Mouse (Mus musculus) midbrain, embryonic 16.5 days (tissue): ENCODE measurements at regions not wholly inside any gene's neighbourhood (a gene's known extent, or its start where the extent isn't known, plus 50 kb on each side); places are given as distances from the start of the nearest gene placed in this dataset.
"Not testable (repeated sequence)": the region's sequence is repeated elsewhere in the genome, so short reads cannot be mapped to it uniquely, and the experiment has no call there.

Source experiments
- ATAC-seq: fragments of 200-750 bp; cut with Nextera tagmentation; 2 replicates; pipeline ENCODE4 v1.8.0; 2017; ENCODE audit warnings: moderate TSS enrichment
- H3K27ac ChIP-seq: fragments of 300-500 bp; sonication (generic); 2 replicates; pipeline ENCODE4 v1.5.1; 2014; ENCODE audit warnings: mild to moderate bottlenecking, low read length, mixed read lengths
- H3K27me3 ChIP-seq: fragments of 300-500 bp; sonication (generic); 2 replicates; pipeline ENCODE4 v1.6.1; 2014; ENCODE audit warnings: low read depth, low read length, mixed read lengths; ENCODE audit not compliant: control insufficient read depth, insufficient read depth
- H3K36me3 ChIP-seq: fragments of 300-500 bp; sonication (generic); 2 replicates; pipeline ENCODE4 v1.6.1; 2014; ENCODE audit warnings: mild to moderate bottlenecking, low read length, moderate library complexity, mixed read lengths; ENCODE audit not compliant: control insufficient read depth, insufficient read depth
- H3K4me1 ChIP-seq: fragments of 300-500 bp; sonication (generic); 2 replicates; pipeline ENCODE4 v1.6.1; 2014; ENCODE audit warnings: mild to moderate bottlenecking, low read length, mixed read lengths; ENCODE audit not compliant: control insufficient read depth, insufficient read depth
- H3K4me2 ChIP-seq: fragments of 300-500 bp; sonication (generic); 2 replicates; pipeline ENCODE4 v1.6.1; 2014; ENCODE audit warnings: mild to moderate bottlenecking, low read length, mixed read lengths
- H3K4me3 ChIP-seq: fragments of 300-500 bp; sonication (generic); 2 replicates; pipeline ENCODE4 v1.5.1; 2014; ENCODE audit warnings: low read depth, mild to moderate bottlenecking, low read length, moderate library complexity, mixed read lengths
- H3K9ac ChIP-seq: fragments of 300-500 bp; sonication (generic); 2 replicates; pipeline ENCODE4 v1.6.1; 2014; ENCODE audit warnings: low read depth, low read length, mixed read lengths
- H3K9me3 ChIP-seq: fragments of 300-500 bp; sonication (generic); replicated peaks from 2 replicates; pipeline ENCODE4 v1.6.1; 2014; ENCODE audit warnings: mild to moderate bottlenecking, low read length, mixed read lengths; ENCODE audit not compliant: control insufficient read depth, poor library complexity, severe bottlenecking
- WGBS: fragments of 180-500 bp; shearing (Covaris S2); extraction: QIAGEN DNeasy Blood & Tissue Kit; methylation state at CpG from one replicate; pipeline ENCODE4 v1.1.7; 2014; 5-methylcytosine and 5-hydroxymethylcytosine counted together

DNA sequence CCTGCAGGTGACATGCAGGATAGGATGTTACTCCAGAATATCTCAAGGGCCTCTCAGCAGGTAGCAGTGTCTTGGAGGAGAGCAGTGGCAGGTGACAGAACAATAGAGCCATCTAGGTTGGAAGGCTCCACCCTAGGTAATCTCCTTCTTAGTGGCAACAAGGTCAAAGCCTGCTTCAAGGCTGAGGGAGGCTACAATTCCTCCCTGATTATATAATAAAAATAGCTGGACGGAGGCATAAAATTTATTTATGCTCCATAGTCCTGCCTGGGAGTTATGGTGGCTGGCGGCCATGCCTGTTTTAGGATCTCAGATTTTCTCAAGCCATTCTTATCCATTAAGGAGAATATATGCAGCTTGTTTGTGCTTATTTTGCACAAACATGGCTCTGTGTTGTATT, 695.2 kb downstream of the Nxph1 start:
- H3K9me3 ChIP-seq, H3K4me1 ChIP-seq, H3K27me3 ChIP-seq, H3K4me3 ChIP-seq, ATAC-seq, H3K9ac ChIP-seq, H3K4me2 ChIP-seq, H3K36me3 ChIP-seq, H3K27ac ChIP-seq: not testable (repeated sequence)
- 90% methylated on average over 2 of the region's 2 CpGs for WGBS

DNA sequence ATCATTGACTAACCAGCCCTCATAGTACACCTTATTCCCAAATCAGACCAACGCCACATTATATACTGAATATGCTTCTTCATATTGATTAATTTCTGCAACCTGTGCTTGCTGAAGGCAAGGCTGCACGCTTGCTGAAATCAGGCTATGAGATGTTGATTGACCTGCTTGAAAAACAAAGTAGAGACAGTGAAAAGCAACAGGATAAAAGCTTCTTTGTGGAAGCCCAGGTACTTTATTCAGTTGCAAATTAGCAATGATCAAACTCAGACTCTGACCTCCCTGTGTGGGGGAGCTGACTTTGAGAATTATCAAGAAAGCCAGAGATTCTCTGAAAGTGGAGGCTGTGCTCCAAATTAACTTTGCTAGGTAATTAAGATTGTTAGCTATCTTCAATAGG, 695.7 kb downstream of the Nxph1 start:
- H3K4me3 ChIP-seq, H3K9ac ChIP-seq, H3K27ac ChIP-seq, H3K9me3 ChIP-seq, ATAC-seq, H3K36me3 ChIP-seq, H3K4me1 ChIP-seq, H3K4me2 ChIP-seq, H3K27me3 ChIP-seq: not testable (repeated sequence)
- WGBS: 81% methylated on average over 2 of the region's 2 CpGs

DNA sequence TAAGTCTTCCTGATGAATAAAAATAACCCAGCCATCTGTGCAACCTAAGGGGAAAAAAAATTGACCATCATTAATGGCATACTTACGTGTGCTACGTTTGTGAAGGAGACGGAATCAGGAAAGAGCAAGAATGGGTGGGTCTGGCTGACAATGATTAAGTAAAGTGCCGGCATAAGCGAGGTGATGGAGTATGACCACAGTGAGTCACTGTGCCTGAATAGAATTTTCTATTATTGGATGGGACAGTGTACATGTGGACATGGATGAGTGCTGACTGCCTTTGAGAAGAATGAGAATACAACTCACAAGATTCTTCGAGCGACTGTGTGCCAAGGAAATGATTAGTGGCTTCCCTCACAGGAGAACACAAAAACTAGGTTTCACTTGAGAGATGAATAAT, 711.4 kb downstream of the Nxph1 start:
- no peaks in the 10 kb centered on the region for H3K9me3 ChIP-seq
- no peaks in the 10 kb centered on the region for H3K36me3 ChIP-seq
- no peak overlapping the region for H3K4me3 ChIP-seq
- no peak overlapping the region for H3K27ac ChIP-seq
- no peaks in the 10 kb centered on the region for H3K27me3 ChIP-seq
- no peaks in the 10 kb centered on the region for H3K4me1 ChIP-seq
- no peak overlapping the region for H3K4me2 ChIP-seq
- 87% methylated on average over 7 of the region's 7 CpGs for WGBS
- H3K9ac ChIP-seq: no peak overlapping the region
- ATAC-seq: no peak

DNA sequence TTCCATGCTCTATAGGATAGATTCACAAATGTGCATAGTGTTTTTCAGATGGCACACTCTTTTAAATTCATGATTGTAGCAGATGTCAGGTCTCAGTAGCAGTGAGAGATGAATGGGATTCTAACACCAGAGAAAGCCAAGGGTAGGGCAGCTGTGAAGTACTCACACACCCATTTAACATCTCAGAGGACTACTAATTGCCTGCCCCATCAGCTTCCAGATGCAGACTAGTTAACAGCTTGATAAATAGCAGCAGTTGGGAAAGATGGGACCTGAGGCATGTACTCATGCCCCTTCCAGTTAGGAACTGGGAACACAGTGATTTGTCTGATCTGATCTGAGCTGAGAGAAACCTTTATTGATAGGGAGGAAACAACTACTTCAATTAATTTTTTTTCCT, 737.0 kb downstream of the Nxph1 start:
- H3K4me1 ChIP-seq: no peaks in the 10 kb centered on the region
- H3K4me2 ChIP-seq: no peak overlapping the region
- no peaks in the 10 kb centered on the region for H3K9me3 ChIP-seq
- ATAC-seq: no peak
- no peak overlapping the region for H3K27ac ChIP-seq
- H3K9ac ChIP-seq: no peak overlapping the region
- H3K36me3 ChIP-seq: no peaks in the 10 kb centered on the region
- H3K27me3 ChIP-seq: no peaks in the 10 kb centered on the region
- H3K4me3 ChIP-seq: no peak overlapping the region

DNA sequence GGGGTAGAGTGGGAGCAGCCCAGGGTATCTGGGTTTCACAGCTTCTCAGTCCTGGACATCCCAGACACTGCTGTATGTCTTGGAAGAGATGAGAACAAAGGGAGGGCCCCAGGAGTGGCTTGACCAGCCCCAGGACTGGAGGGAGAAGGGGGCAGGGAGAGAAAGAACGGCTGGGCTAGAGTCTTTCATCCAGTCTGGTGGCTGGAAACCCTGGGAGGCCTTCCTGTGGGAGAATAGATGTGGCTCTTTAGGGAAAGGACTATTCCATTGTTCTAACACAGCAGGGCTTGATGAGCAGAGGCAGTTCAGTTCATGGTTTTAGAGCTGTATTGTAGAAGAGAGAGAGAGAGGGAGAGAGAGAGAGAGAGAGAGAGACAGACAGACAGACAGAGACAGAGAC, 745.5 kb downstream of the Nxph1 start:
- Histone ChIP-seq H3K27ac (no peak overlapping the region), H3K27me3 (no peaks in the 10 kb centered on the region), H3K9ac (no peak overlapping the region), H3K36me3 (no peaks in the 10 kb centered on the region), H3K4me3 (no peak overlapping the region), H3K4me1 (no peaks in the 10 kb centered on the region), H3K9me3 (no peaks in the 10 kb centered on the region), H3K4me2 (no peak overlapping the region)
- WGBS: 6% methylated on average over 1 of the region's 1 CpGs
- no peak for ATAC-seq

DNA sequence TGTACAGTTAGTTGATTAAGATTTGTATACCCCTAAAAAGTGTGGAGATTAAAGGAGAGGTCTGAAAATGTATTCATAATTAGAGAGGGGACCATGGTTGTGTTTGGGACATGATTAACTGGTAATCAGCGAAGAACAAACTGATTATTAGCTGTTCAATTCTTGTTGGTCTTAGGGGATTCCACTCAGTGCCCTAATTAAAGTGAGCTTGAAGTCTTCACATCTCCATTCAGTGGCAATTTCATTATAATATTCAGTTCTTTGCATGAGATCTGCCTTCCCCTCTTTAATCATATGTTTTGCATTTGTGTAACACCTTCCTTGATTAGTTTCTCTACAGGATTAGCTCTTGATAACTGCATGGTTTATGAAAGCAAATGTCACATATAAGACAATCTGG, 749.5 kb downstream of the Nxph1 start:
- peak; percentile 48; the same call in 1 of the 2 replicates for ATAC-seq
- Histone ChIP-seq H3K27ac (no peak overlapping the region), H3K9me3 (no peaks in the 10 kb centered on the region), H3K4me2 (no peak overlapping the region), H3K36me3 (no peaks in the 10 kb centered on the region), H3K27me3 (no peaks in the 10 kb centered on the region), H3K4me3 (no peak overlapping the region), H3K4me1 (no peaks in the 10 kb centered on the region), H3K9ac (no peak overlapping the region)
- WGBS: 48% methylated on average over 1 of the region's 1 CpGs

DNA sequence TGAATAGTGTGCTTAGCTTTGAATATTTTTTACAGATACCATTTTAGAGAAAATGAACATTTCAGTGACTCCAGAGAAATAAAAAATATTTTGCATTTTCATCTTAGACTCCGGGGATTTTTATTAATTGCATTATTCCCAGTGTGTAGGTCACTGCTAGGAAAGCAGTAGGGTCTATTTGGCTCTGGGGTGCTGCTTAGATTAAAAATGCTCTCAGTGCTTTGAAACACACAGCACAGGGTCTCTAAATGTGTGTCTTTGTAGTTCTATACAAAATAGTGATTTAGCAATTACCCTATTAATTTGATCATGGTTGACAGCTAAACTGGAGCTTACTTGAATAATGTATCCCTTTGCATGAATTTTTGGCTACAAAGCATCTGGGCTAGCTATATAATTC, 750.0 kb downstream of the Nxph1 start:
- Histone ChIP-seq H3K9me3 (no peaks in the 10 kb centered on the region), H3K4me1 (no peaks in the 10 kb centered on the region), H3K4me3 (no peak overlapping the region), H3K27ac (no peak overlapping the region), H3K9ac (no peak overlapping the region), H3K4me2 (no peak overlapping the region), H3K27me3 (no peaks in the 10 kb centered on the region), H3K36me3 (no peaks in the 10 kb centered on the region)
- WGBS: 63% methylated on average over 1 of the region's 1 CpGs
- ATAC-seq: no peak
